Mouse (Mus musculus) testis, adult 2 months (tissue): ENCODE measurements at regions not wholly inside any gene's neighbourhood (a gene's known extent, or its start where the extent isn't known, plus 50 kb on each side); places are given as distances from the start of the nearest gene placed in this dataset.

Source experiments
- H3K27ac ChIP-seq: fragments of 200-500 bp; 2 replicates; pipeline ENCODE4 v1.5.1; 2012; ENCODE audit warnings: low read depth, low read length; ENCODE audit not compliant: control insufficient read depth, insufficient read depth
- H3K27me3 ChIP-seq: fragments of 200-500 bp; 2 replicates; pipeline ENCODE4 v1.6.1; 2012; ENCODE audit warnings: mild to moderate bottlenecking, low read length, moderate library complexity; ENCODE audit not compliant: control insufficient read depth, insufficient read depth
- H3K36me3 ChIP-seq: fragments of 200-500 bp; 2 replicates; pipeline ENCODE4 v1.6.1; 2012; ENCODE audit warnings: mild to moderate bottlenecking, low read length; ENCODE audit not compliant: control insufficient read depth, insufficient read depth
- H3K4me1 ChIP-seq: fragments of 200-500 bp; 2 replicates; pipeline ENCODE4 v1.6.1; 2012; ENCODE audit warnings: low read length; ENCODE audit not compliant: control insufficient read depth, insufficient read depth
- H3K4me3 ChIP-seq: fragments of 200-500 bp; 2 replicates; pipeline ENCODE4 v1.5.1; 2012; ENCODE audit warnings: low read depth, mild to moderate bottlenecking, low read length, moderate library complexity, mixed read lengths; ENCODE audit not compliant: control insufficient read depth
- CTCF ChIP-seq: fragments of 200-500 bp; IDR thresholded peaks from 2 replicates; pipeline ENCODE4 v1.5.1; 2012; ENCODE audit warnings: low read depth, mild to moderate bottlenecking, inconsistent platforms, low read length, moderate library complexity; ENCODE audit not compliant: control insufficient read depth, insufficient read depth, insufficient replicate concordance
- POLR2A ChIP-seq: fragments of 200-500 bp; IDR thresholded peaks from 2 replicates; pipeline ENCODE4 v1.6.1; 2012; ENCODE audit warnings: low read depth, mild to moderate bottlenecking, inconsistent platforms, low read length, moderate library complexity; ENCODE audit not compliant: control insufficient read depth

GRCm38 (mm10) chr10:85329382-85329781, 57.2 kb upstream of the Btbd11 start:
- Histone ChIP-seq H3K27me3 (no peaks in the 10 kb centered on the region), H3K36me3 (no peaks in the 10 kb centered on the region), H3K27ac (no peak overlapping the region), H3K4me3 (no peak overlapping the region), H3K4me1 (no peaks in the 10 kb centered on the region; the same call in none of the 2 replicates)
- TF ChIP-seq CTCF (no peak), POLR2A (no peak)

- no peak overlapping the region for H3K27ac ChIP-seq
- no peaks in the 10 kb centered on the region for H3K27me3 ChIP-seq
- H3K4me3 ChIP-seq = 0 out of 2 replicates have a peak overlapping the region, but pooled peaks have one; percentile 8
- H3K36me3 ChIP-seq = no peaks in the 10 kb centered on the region
- no peaks in the 10 kb centered on the region; the same call in none of the 2 replicates for H3K4me1 ChIP-seq
- TF ChIP-seq CTCF (no peak), POLR2A (no peak)
Measured at GRCm38 (mm10) chr10:85330938-85331691, 55.5 kb upstream of the Btbd11 start.
